Mouse (Mus musculus): ENCODE results near the gene Macf1. TPM values are rescaled to one million over a fixed set of nuclear protein-coding genes. Genes with fewer than 3 reads are reported as not detected.

Macf1 gene
- total and polyA plus RNA-seq, 3 experiments, result 39.3 to 169 (median 129) TPM

- Histone ChIP-seq H3K36me3 (replicated peaks) (peaks cover 59% of the 10 kb centered on the region), H3K9me3 (replicated peaks) (peaks cover 12% of the 10 kb centered on the region), H3K27me3 (ENCODE audit: insufficient read depth, low read length) (no peaks in the 10 kb centered on the region), H3K4me1 (ENCODE audit: insufficient read depth, low read depth, low read length) (peaks cover 6% of the 10 kb centered on the region), H3K4me3 (ENCODE audit: low read depth, low read length) (no peak overlapping the region)
- TF ChIP-seq GATA2 (IDR thresholded peaks at IDR 0.05; ENCODE audit: borderline replicate concordance, low read depth, low read length), result no peak
- TF ChIP-seq TAL1 (conservative IDR thresholded peaks at IDR 0.05; ENCODE audit: low read depth, low read length), result no peak
- TF ChIP-seq CTCF (IDR thresholded peaks at IDR 0.05; ENCODE audit: low read depth, low read length), result peak; percentile 54
- no peak for TF ChIP-seq POLR2AphosphoS5 (IDR thresholded peaks at IDR 0.05; ENCODE audit: insufficient replicate concordance, low read depth, low read length)
- TF ChIP-seq GATA1 (IDR thresholded peaks at IDR 0.05; ENCODE audit: borderline replicate concordance, low read length), result no peak
- DNase-seq (ENCODE audit: low spot score) (peak; percentile 47), ATAC-seq (ENCODE audit: extremely low read depth, insufficient number of reproducible peaks, low FRiP score, poor library complexity, severe bottlenecking) (peak; percentile 52; the same call in 1 of the 2 replicates)
These were observed 378.4 kb downstream of the Macf1 start for GRCm38 (mm10) chr4:123305789-123306188.

Other genes starting within 250 kb of the Macf1 start
- gene Ndufs5, start 33.8 kb upstream of the Macf1 start, total RNA-seq (2014; fragmentation: Nextera tagmentation), result 5.8 and 6.6 TPM in 2 replicates
- gene Ndufs5, start 33.8 kb upstream of the Macf1 start, total RNA-seq (2017), result 80.6 and 87.6 TPM in 2 replicates
- 52.2 and 74.9 TPM in 2 replicates for gene Ndufs5, start 33.8 kb upstream of the Macf1 start, polyA plus RNA-seq (2012)
- gene Akirin1, start 66.0 kb upstream of the Macf1 start, total RNA-seq (2014; fragmentation: Nextera tagmentation), result 67.6 and 70.1 TPM in 2 replicates
- 61.8 and 68.4 TPM in 2 replicates for gene Akirin1, start 66.0 kb upstream of the Macf1 start, total RNA-seq (2017)
- 179 and 257 TPM in 2 replicates for gene Akirin1, start 66.0 kb upstream of the Macf1 start, polyA plus RNA-seq (2012)
- gene Rhbdl2, start 103.5 kb upstream of the Macf1 start, total RNA-seq (2014; fragmentation: Nextera tagmentation), result not detected in 2 replicates
- 0.11 TPM in 1 of 2 replicates, not detected in the other for gene Rhbdl2, start 103.5 kb upstream of the Macf1 start, total RNA-seq (2017)
- gene Rhbdl2, start 103.5 kb upstream of the Macf1 start, polyA plus RNA-seq (2012), result not detected in 2 replicates
- not detected in 2 replicates for gene 4933427I04Rik, start 175.3 kb upstream of the Macf1 start, total RNA-seq (2014; fragmentation: Nextera tagmentation)
- 0.17 and 0.22 TPM in 2 replicates for gene 4933427I04Rik, start 175.3 kb upstream of the Macf1 start, total RNA-seq (2017)
- not detected in 2 replicates for gene 4933427I04Rik, start 175.3 kb upstream of the Macf1 start, polyA plus RNA-seq (2012)
- 24.6 and 28.1 TPM in 2 replicates for gene Mycbp, start 220.5 kb upstream of the Macf1 start, total RNA-seq (2014; fragmentation: Nextera tagmentation)
- 26.6 and 27.2 TPM in 2 replicates for gene Mycbp, start 220.5 kb upstream of the Macf1 start, total RNA-seq (2017)
- gene Mycbp, start 220.5 kb upstream of the Macf1 start, polyA plus RNA-seq (2012), result 14.5 and 47.3 TPM in 2 replicates
- gene Rragc, start 233.1 kb upstream of the Macf1 start, total RNA-seq (2014; fragmentation: Nextera tagmentation), result 50.1 and 54.7 TPM in 2 replicates
- gene Rragc, start 233.1 kb upstream of the Macf1 start, total RNA-seq (2017), result 113 and 141 TPM in 2 replicates
- 24.2 and 34.2 TPM in 2 replicates for gene Rragc, start 233.1 kb upstream of the Macf1 start, polyA plus RNA-seq (2012)
- not detected in 2 replicates for gene 4930535I16Rik, start 233.7 kb upstream of the Macf1 start, total RNA-seq (2014; fragmentation: Nextera tagmentation)
- gene 4930535I16Rik, start 233.7 kb upstream of the Macf1 start, total RNA-seq (2017), result not detected in 2 replicates
- 0.20 TPM in 1 of 2 replicates, not detected in the other for gene 4930535I16Rik, start 233.7 kb upstream of the Macf1 start, polyA plus RNA-seq (2012)